Mouse (Mus musculus) liver, embryonic 12.5 days (tissue): ENCODE measurements around the gene Rab7b. TPM values are rescaled to one million over a fixed set of nuclear protein-coding genes. Genes with fewer than 3 reads are reported as not detected.

ENCODE experiments used
- ATAC-seq: fragments of 200-750 bp; cut with Nextera tagmentation; 2 replicates; pipeline ENCODE4 v1.8.0; 2017; ENCODE audit warnings: moderate number of reproducible peaks, mild to moderate bottlenecking, moderate library complexity
- H3K27ac ChIP-seq: fragments of 300-500 bp; sonication (generic); 2 replicates; pipeline ENCODE4 v1.5.1; 2016; ENCODE audit warnings: mild to moderate bottlenecking
- H3K27me3 ChIP-seq: fragments of 300-500 bp; sonication (generic); replicated peaks from 2 replicates; pipeline ENCODE4 v1.6.1; 2016; ENCODE audit warnings: mild to moderate bottlenecking, moderate library complexity
- H3K36me3 ChIP-seq: fragments of 300-500 bp; sonication (generic); 2 replicates; pipeline ENCODE4 v1.6.1; 2016; ENCODE audit warnings: mild to moderate bottlenecking, moderate library complexity
- H3K4me1 ChIP-seq: fragments of 300-500 bp; sonication (generic); 2 replicates; pipeline ENCODE4 v1.6.1; 2016
- H3K4me2 ChIP-seq: fragments of 300-500 bp; sonication (generic); 2 replicates; pipeline ENCODE4 v1.6.1; 2016; ENCODE audit warnings: mild to moderate bottlenecking, moderate library complexity
- H3K4me3 ChIP-seq: fragments of 300-500 bp; sonication (generic); 2 replicates; pipeline ENCODE4 v1.5.1; 2016; ENCODE audit warnings: mild to moderate bottlenecking, moderate library complexity
- H3K9ac ChIP-seq: fragments of 300-500 bp; sonication (generic); 2 replicates; pipeline ENCODE4 v1.6.1; 2016; ENCODE audit warnings: mild to moderate bottlenecking, moderate library complexity
- H3K9me3 ChIP-seq: fragments of 300-500 bp; sonication (generic); replicated peaks from 2 replicates; pipeline ENCODE4 v1.6.1; 2016; ENCODE audit warnings: mild to moderate bottlenecking, moderate library complexity
- WGBS: fragments of 180-500 bp; shearing (Covaris S2); methylation state at CpG from one replicate; pipeline ENCODE4 v1.1.7; 2016; ENCODE audit not compliant: insufficient replicate concordance; 5-methylcytosine and 5-hydroxymethylcytosine counted together
- polyA plus RNA-seq: library from polyadenylated mRNA; unstranded; fragments of >200 nt; fragmentation: Nextera tagmentation; extraction: Ambion mirVana; gene quantifications from 2 replicates; pipeline ENCODE4 v1.2.1, GENCODE M21; 2016

The Rab7b gene
- 0.69 and 0.79 TPM in 2 replicates for polyA plus RNA-seq

- no peak for ATAC-seq
- Histone ChIP-seq H3K4me2 (no peak within 1 kb of the TSS), H3K36me3 (no peaks in the 10 kb centered on the region), H3K27me3 (no peaks in the 10 kb centered on the region; the same call in 1 of the 2 replicates), H3K4me3 (no peak within 1 kb of the TSS), H3K4me1 (no peaks in the 10 kb centered on the region), H3K9me3 (no peaks in the 10 kb centered on the region), H3K9ac (no peak within 1 kb of the TSS), H3K27ac (no peak within 1 kb of the TSS)
- WGBS, result 50% methylated on average over 8 of the region's 8 CpGs
These were observed at the start of gene Rab7b for GRCm38 (mm10) chr1:131688475-131688874. Gene Rab7b, plus strand, starts transcription at chr1:131688695.

- peaks cover 23% of the 10 kb centered on the region for H3K4me1 ChIP-seq
- no peak overlapping the region for H3K9ac ChIP-seq
- no peak overlapping the region for H3K27ac ChIP-seq
- 0 out of 2 replicates have a peak, but pooled peaks cover 3% of the 10 kb centered on the region for H3K9me3 ChIP-seq
- peak overlapping the region; percentile 51 for H3K4me2 ChIP-seq
- ATAC-seq, result no peak
- H3K4me3 ChIP-seq, result peak overlapping the region; percentile 32
- H3K27me3 ChIP-seq, result no peaks in the 10 kb centered on the region
- H3K36me3 ChIP-seq, result peaks cover 12% of the 10 kb centered on the region
- 77% methylated on average over 4 of the region's 4 CpGs for WGBS
These were observed 48.4 kb upstream of the Rab7b start for GRCm38 (mm10) chr1:131640062-131640461.

GRCm38 (mm10) chr1:131641565-131641964 is 46.9 kb upstream of the Rab7b start:
- Histone ChIP-seq H3K4me2 (no peak overlapping the region), H3K9ac (no peak overlapping the region)

GRCm38 (mm10) chr1:131642251-131642650 is 46.2 kb upstream of the Rab7b start:
- no peak overlapping the region for H3K4me2 ChIP-seq
- 90% methylated on average over 2 of the region's 2 CpGs for WGBS

More at GRCm38 (mm10) chr1:131641565-131641964, 46.9 kb upstream of the Rab7b start:
- no peak overlapping the region for H3K4me3 ChIP-seq
- H3K9me3 ChIP-seq, result 0 out of 2 replicates have a peak, but pooled peaks cover 3% of the 10 kb centered on the region
- peaks cover 23% of the 10 kb centered on the region for H3K4me1 ChIP-seq
- H3K27me3 ChIP-seq, result no peaks in the 10 kb centered on the region
- no peak for ATAC-seq
- WGBS, result 91% methylated on average over 13 of the region's 13 CpGs
- H3K36me3 ChIP-seq, result peaks cover 17% of the 10 kb centered on the region
- H3K27ac ChIP-seq, result no peak overlapping the region

GRCm38 (mm10) chr1:131652670-131653443 is 35.6 kb upstream of the Rab7b start:
- no peak overlapping the region for H3K4me3 ChIP-seq
- H3K4me1 ChIP-seq, result peaks cover 8% of the 10 kb centered on the region; the same call in 1 of the 2 replicates
- no peaks in the 10 kb centered on the region for H3K27me3 ChIP-seq
- H3K9ac ChIP-seq, result no peak overlapping the region
- H3K27ac ChIP-seq, result no peak overlapping the region
- H3K4me2 ChIP-seq, result no peak overlapping the region
- ATAC-seq, result no peak
- H3K9me3 ChIP-seq, result no peaks in the 10 kb centered on the region
- peaks cover 11% of the 10 kb centered on the region for H3K36me3 ChIP-seq
- 69% methylated on average over 12 of the region's 12 CpGs for WGBS

More at GRCm38 (mm10) chr1:131642251-131642650, 46.2 kb upstream of the Rab7b start:
- no peak overlapping the region for H3K27ac ChIP-seq
- H3K36me3 ChIP-seq, result peaks cover 17% of the 10 kb centered on the region
- H3K9ac ChIP-seq, result no peak overlapping the region
- H3K9me3 ChIP-seq, result 0 out of 2 replicates have a peak, but pooled peaks cover 3% of the 10 kb centered on the region
- no peaks in the 10 kb centered on the region for H3K27me3 ChIP-seq
- ATAC-seq, result no peak
- H3K4me3 ChIP-seq, result no peak overlapping the region
- H3K4me1 ChIP-seq, result peaks cover 20% of the 10 kb centered on the region

GRCm38 (mm10) chr1:131655601-131656000 is 32.9 kb upstream of the Rab7b start:
- no peak overlapping the region for H3K4me3 ChIP-seq
- H3K36me3 ChIP-seq, result peaks cover 3% of the 10 kb centered on the region; the same call in 1 of the 2 replicates
- H3K4me1 ChIP-seq, result peaks cover 9% of the 10 kb centered on the region; the same call in 1 of the 2 replicates
- H3K27me3 ChIP-seq, result no peaks in the 10 kb centered on the region
- 75% methylated on average over 6 of the region's 6 CpGs for WGBS
- ATAC-seq, result no peak
- H3K9ac ChIP-seq, result no peak overlapping the region
- no peak overlapping the region for H3K4me2 ChIP-seq
- H3K27ac ChIP-seq, result no peak overlapping the region
- no peaks in the 10 kb centered on the region for H3K9me3 ChIP-seq

- WGBS, result 1% methylated on average over 11 of the region's 11 CpGs
- Histone ChIP-seq H3K4me2 (peak overlapping the region; percentile 33), H3K4me1 (peaks cover 11% of the 10 kb centered on the region), H3K4me3 (no peak overlapping the region), H3K27me3 (no peaks in the 10 kb centered on the region), H3K27ac (no peak overlapping the region), H3K36me3 (no peaks in the 10 kb centered on the region), H3K9ac (no peak overlapping the region), H3K9me3 (no peaks in the 10 kb centered on the region)
- peak; percentile 75 for ATAC-seq
These were observed 30.5 kb upstream of the Rab7b start for GRCm38 (mm10) chr1:131657945-131658354.

GRCm38 (mm10) chr1:131659512-131660085 is 28.9 kb upstream of the Rab7b start:
- no peak overlapping the region for H3K27ac ChIP-seq
- no peak overlapping the region for H3K4me2 ChIP-seq
- H3K4me1 ChIP-seq, result peaks cover 20% of the 10 kb centered on the region
- no peak overlapping the region for H3K4me3 ChIP-seq
- no peak overlapping the region for H3K9ac ChIP-seq
- H3K9me3 ChIP-seq, result no peaks in the 10 kb centered on the region
- no peaks in the 10 kb centered on the region for H3K27me3 ChIP-seq
- WGBS, result 65% methylated on average over 5 of the region's 5 CpGs
- H3K36me3 ChIP-seq, result no peaks in the 10 kb centered on the region
- no peak for ATAC-seq

- no peak overlapping the region for H3K27ac ChIP-seq
- no peaks in the 10 kb centered on the region for H3K27me3 ChIP-seq
- H3K36me3 ChIP-seq, result no peaks in the 10 kb centered on the region
- no peak for ATAC-seq
- no peaks in the 10 kb centered on the region for H3K9me3 ChIP-seq
- no peak overlapping the region for H3K4me3 ChIP-seq
- 64% methylated on average over 2 of the region's 2 CpGs for WGBS
- no peak overlapping the region for H3K4me2 ChIP-seq
- peaks cover 20% of the 10 kb centered on the region for H3K4me1 ChIP-seq
- H3K9ac ChIP-seq, result no peak overlapping the region
These were observed 28.2 kb upstream of the Rab7b start for GRCm38 (mm10) chr1:131660266-131660665.

- no peaks in the 10 kb centered on the region for H3K27me3 ChIP-seq
- H3K9me3 ChIP-seq, result no peaks in the 10 kb centered on the region
- H3K27ac ChIP-seq, result no peak overlapping the region
- H3K4me3 ChIP-seq, result no peak overlapping the region
- ATAC-seq, result no peak
- no peak overlapping the region for H3K4me2 ChIP-seq
- H3K9ac ChIP-seq, result no peak overlapping the region
- H3K4me1 ChIP-seq, result peaks cover 20% of the 10 kb centered on the region
- 54% methylated on average over 7 of the region's 7 CpGs for WGBS
- H3K36me3 ChIP-seq, result no peaks in the 10 kb centered on the region
These were observed 27.6 kb upstream of the Rab7b start for GRCm38 (mm10) chr1:131660716-131661472.

- no peaks in the 10 kb centered on the region for H3K9me3 ChIP-seq
- no peaks in the 10 kb centered on the region for H3K27me3 ChIP-seq
- ATAC-seq, result peak; percentile 38; the same call in 1 of the 2 replicates
- 50% methylated on average over 3 of the region's 3 CpGs for WGBS
- no peak overlapping the region for H3K27ac ChIP-seq
- H3K4me2 ChIP-seq, result no peak overlapping the region
- no peak overlapping the region for H3K9ac ChIP-seq
- H3K36me3 ChIP-seq, result no peaks in the 10 kb centered on the region
- H3K4me3 ChIP-seq, result no peak overlapping the region
- H3K4me1 ChIP-seq, result peaks cover 20% of the 10 kb centered on the region
These were observed 26.7 kb upstream of the Rab7b start for GRCm38 (mm10) chr1:131661749-131662148.
